Mouse (Mus musculus): ENCODE measurements at regions not wholly inside any gene's neighbourhood (a gene's known extent, or its start where the extent isn't known, plus 50 kb on each side); places are given as distances from the start of the nearest gene placed in this dataset.
A peak's percentile ranks its signal among the peaks of the same experiment; 100 is the strongest.

- no peak overlapping the region for H3K4me3 ChIP-seq (replicated peaks)
- H3K27ac ChIP-seq, result no peak overlapping the region
- no peaks in the 10 kb centered on the region for H3K9me3 ChIP-seq
- no peaks in the 10 kb centered on the region for H3K27me3 ChIP-seq
- no peaks in the 10 kb centered on the region for H3K36me3 ChIP-seq
- 0 out of 2 replicates have a peak, but pooled peaks cover 4% of the 10 kb centered on the region for H3K4me1 ChIP-seq (replicated peaks)
- peak; percentile 80 for ATAC-seq
- H3K4me2 ChIP-seq (replicated peaks), result 0 out of 2 replicates have a peak overlapping the region, but pooled peaks have one; percentile 2
- 27% methylated on average over 12 of the region's 12 CpGs for WGBS
- H3K9ac ChIP-seq (replicated peaks), result no peak overlapping the region
Measured at GRCm38 (mm10) chr2:106256012-106256411, 252.7 kb upstream of the Dnajc24 start.

- WGBS, result 52% methylated on average over 4 of the region's 4 CpGs
- no peaks in the 10 kb centered on the region for H3K9me3 ChIP-seq
- H3K9ac ChIP-seq (replicated peaks), result no peak overlapping the region
- peak; percentile 62; the same call in 1 of the 2 replicates for ATAC-seq
- H3K4me3 ChIP-seq (replicated peaks), result no peak overlapping the region
- H3K36me3 ChIP-seq, result no peaks in the 10 kb centered on the region
- no peaks in the 10 kb centered on the region for H3K27me3 ChIP-seq
- H3K4me1 ChIP-seq (replicated peaks), result 0 out of 2 replicates have a peak, but pooled peaks cover 4% of the 10 kb centered on the region
- H3K27ac ChIP-seq, result no peak overlapping the region
- no peak overlapping the region for H3K4me2 ChIP-seq (replicated peaks)
Measured at GRCm38 (mm10) chr2:106234358-106234757, 231.0 kb upstream of the Dnajc24 start.

- Histone ChIP-seq H3K9me3 (no peaks in the 10 kb centered on the region), H3K4me1 (replicated peaks) (0 out of 2 replicates have a peak, but pooled peaks cover 4% of the 10 kb centered on the region), H3K4me2 (replicated peaks) (no peak overlapping the region), H3K27ac (no peak overlapping the region), H3K36me3 (no peaks in the 10 kb centered on the region), H3K27me3 (no peaks in the 10 kb centered on the region), H3K9ac (replicated peaks) (no peak overlapping the region), H3K4me3 (replicated peaks) (no peak overlapping the region)
- ATAC-seq, result no peak
- 85% methylated on average over 5 of the region's 5 CpGs for whole genome bisulfite sequencing
Measured at GRCm38 (mm10) chr2:106231136-106231535, 227.8 kb upstream of the Dnajc24 start.

GRCm38 (mm10) chr2:106230021-106230420, 226.7 kb upstream of the Dnajc24 start:
- H3K9ac ChIP-seq (replicated peaks), result no peak overlapping the region
- H3K9me3 ChIP-seq, result no peaks in the 10 kb centered on the region
- 89% methylated on average over 3 of the region's 3 CpGs for WGBS
- no peak overlapping the region for H3K27ac ChIP-seq
- H3K36me3 ChIP-seq, result no peaks in the 10 kb centered on the region
- no peaks in the 10 kb centered on the region for H3K27me3 ChIP-seq
- H3K4me3 ChIP-seq (replicated peaks), result no peak overlapping the region
- 0 out of 2 replicates have a peak, but pooled peaks cover 4% of the 10 kb centered on the region for H3K4me1 ChIP-seq (replicated peaks)
- no peak for ATAC-seq
- H3K4me2 ChIP-seq (replicated peaks), result no peak overlapping the region

GRCm38 (mm10) chr2:106228249-106228648, 224.9 kb upstream of the Dnajc24 start:
- H3K9ac ChIP-seq (replicated peaks), result no peak overlapping the region
- no peaks in the 10 kb centered on the region for H3K9me3 ChIP-seq
- 72% methylated on average over 1 of the region's 1 CpGs for WGBS
- ATAC-seq, result no peak
- H3K27ac ChIP-seq, result no peak overlapping the region
- no peaks in the 10 kb centered on the region for H3K4me1 ChIP-seq (replicated peaks)
- H3K4me3 ChIP-seq (replicated peaks), result no peak overlapping the region
- H3K36me3 ChIP-seq, result no peaks in the 10 kb centered on the region
- no peaks in the 10 kb centered on the region for H3K27me3 ChIP-seq
- no peak overlapping the region for H3K4me2 ChIP-seq (replicated peaks)

- Histone ChIP-seq H3K4me3 (replicated peaks) (no peak overlapping the region), H3K27ac (no peak overlapping the region), H3K9ac (replicated peaks) (no peak overlapping the region), H3K36me3 (no peaks in the 10 kb centered on the region), H3K4me2 (replicated peaks) (no peak overlapping the region), H3K27me3 (no peaks in the 10 kb centered on the region), H3K4me1 (replicated peaks) (no peaks in the 10 kb centered on the region), H3K9me3 (no peaks in the 10 kb centered on the region)
- ATAC-seq, result no peak
- 95% methylated on average over 3 of the region's 3 CpGs for WGBS
Measured at GRCm38 (mm10) chr2:106216169-106216568, 212.8 kb upstream of the Dnajc24 start.

- ATAC-seq, result no peak
- H3K4me3 ChIP-seq (replicated peaks), result no peak overlapping the region
- no peaks in the 10 kb centered on the region for H3K36me3 ChIP-seq
- H3K4me2 ChIP-seq (replicated peaks), result no peak overlapping the region
- H3K27me3 ChIP-seq, result no peaks in the 10 kb centered on the region
- H3K9ac ChIP-seq (replicated peaks), result no peak overlapping the region
- H3K27ac ChIP-seq, result no peak overlapping the region
- H3K9me3 ChIP-seq, result no peaks in the 10 kb centered on the region
- WGBS, result 49% methylated on average over 4 of the region's 4 CpGs
- H3K4me1 ChIP-seq (replicated peaks), result no peaks in the 10 kb centered on the region
Measured at GRCm38 (mm10) chr2:106213740-106214139, 210.4 kb upstream of the Dnajc24 start.

GRCm38 (mm10) chr2:106210773-106211172, 207.4 kb upstream of the Dnajc24 start:
- Histone ChIP-seq H3K27me3 (no peaks in the 10 kb centered on the region), H3K4me3 (replicated peaks) (no peak overlapping the region), H3K9ac (replicated peaks) (no peak overlapping the region), H3K9me3 (no peaks in the 10 kb centered on the region), H3K4me1 (replicated peaks) (no peaks in the 10 kb centered on the region), H3K4me2 (replicated peaks) (no peak overlapping the region), H3K36me3 (no peaks in the 10 kb centered on the region), H3K27ac (no peak overlapping the region)
- no peak for ATAC-seq
- WGBS, result 95% methylated on average over 1 of the region's 1 CpGs

- ATAC-seq, result no peak
- 75% methylated on average over 4 of the region's 4 CpGs for WGBS
- H3K4me2 ChIP-seq (replicated peaks), result no peak overlapping the region
Measured at GRCm38 (mm10) chr2:106208767-106209250, 205.5 kb upstream of the Dnajc24 start.

GRCm38 (mm10) chr2:106200130-106200529, 196.8 kb upstream of the Dnajc24 start:
- no peak overlapping the region for H3K4me2 ChIP-seq (replicated peaks)
- peaks cover 5% of the 10 kb centered on the region; the same call in 1 of the 2 replicates for H3K27me3 ChIP-seq
- ATAC-seq, result no peak
- peaks cover 8% of the 10 kb centered on the region for H3K4me1 ChIP-seq (replicated peaks)
- no peak overlapping the region for H3K4me3 ChIP-seq (replicated peaks)
- peaks cover 4% of the 10 kb centered on the region for H3K9me3 ChIP-seq
- H3K36me3 ChIP-seq, result no peaks in the 10 kb centered on the region
- no peak overlapping the region for H3K27ac ChIP-seq
- WGBS, result 99% methylated on average over 2 of the region's 2 CpGs
- H3K9ac ChIP-seq (replicated peaks), result no peak overlapping the region

More at GRCm38 (mm10) chr2:106208767-106209250, 205.5 kb upstream of the Dnajc24 start:
- Histone ChIP-seq H3K4me3 (replicated peaks) (no peak overlapping the region), H3K4me1 (replicated peaks) (no peaks in the 10 kb centered on the region), H3K27ac (no peak overlapping the region), H3K9ac (replicated peaks) (no peak overlapping the region), H3K9me3 (no peaks in the 10 kb centered on the region), H3K36me3 (no peaks in the 10 kb centered on the region), H3K27me3 (no peaks in the 10 kb centered on the region)

GRCm38 (mm10) chr2:106195170-106195569, 191.8 kb upstream of the Dnajc24 start:
- Histone ChIP-seq H3K4me3 (replicated peaks) (peak overlapping the region; percentile 40), H3K36me3 (no peaks in the 10 kb centered on the region), H3K27me3 (peaks cover 10% of the 10 kb centered on the region), H3K9ac (replicated peaks) (no peak overlapping the region; the same call in 1 of the 2 replicates), H3K27ac (0 out of 2 replicates have a peak overlapping the region, but pooled peaks have one; percentile 7), H3K4me2 (replicated peaks) (peak overlapping the region; percentile 64), H3K9me3 (peaks cover under 1% of the 10 kb centered on the region), H3K4me1 (replicated peaks) (peaks cover 34% of the 10 kb centered on the region)
- 3% methylated on average over 7 of the region's 7 CpGs for WGBS
- peak; percentile 59; the same call in 1 of the 2 replicates for ATAC-seq

GRCm38 (mm10) chr2:106194369-106195023, 191.1 kb upstream of the Dnajc24 start:
- Histone ChIP-seq H3K36me3 (no peaks in the 10 kb centered on the region), H3K4me3 (replicated peaks) (peak overlapping the region; percentile 40), H3K4me1 (replicated peaks) (peaks cover 34% of the 10 kb centered on the region), H3K9me3 (no peaks in the 10 kb centered on the region), H3K27me3 (peaks cover 10% of the 10 kb centered on the region), H3K27ac (peak overlapping the region; percentile 80), H3K4me2 (replicated peaks) (peak overlapping the region; percentile 64), H3K9ac (replicated peaks) (peak overlapping the region; percentile 54)
- ATAC-seq, result peak; percentile 91
- 7% methylated on average over 14 of the region's 14 CpGs for WGBS
